23 mouse cellular contexts compared by ENCODE assay signal in genomic region chr9:94094800-94095199, GRCm38 (mm10).
"Had no signal": no experiment of that assay in that cellular context is flagged by ENCODE, and none has a peak within 500 bp of the region (broad histone marks: within the 10 kb centered on the region; RNA-seq: fewer than 3 reads in every experiment).

No protein-coding gene starts in this region.

- H3K4me2 ChIP-seq: limb, embryonic 13.5 days; liver, embryonic 12.5 days; liver, embryonic 15.5 days; lung, embryonic 15.5 days; midbrain, embryonic 13.5 days; neural tube, embryonic 13.5 days; stomach, embryonic 15.5 days had no signal

- H3K27me3 ChIP-seq: limb, embryonic 13.5 days; liver, embryonic 12.5 days; liver, embryonic 15.5 days; lung, embryonic 15.5 days; megakaryocyte, embryonic 14.5 days; midbrain, embryonic 13.5 days; neural tube, embryonic 13.5 days; stomach, embryonic 15.5 days had no signal

- H3K27ac ChIP-seq: layer of hippocampus, adult 2 months; limb, embryonic 10.5 days; limb, embryonic 13.5 days; liver, embryonic 12.5 days; liver, embryonic 15.5 days; lung, embryonic 15.5 days; midbrain, embryonic 13.5 days; neural tube, embryonic 13.5 days; stomach, embryonic 15.5 days had no signal

- ATAC-seq: liver, embryonic 12.5 days; midbrain, embryonic 13.5 days had no signal

- H3K9me3 ChIP-seq: limb, embryonic 10.5 days; limb, embryonic 13.5 days; liver, embryonic 12.5 days; liver, embryonic 15.5 days; lung, embryonic 15.5 days; midbrain, embryonic 13.5 days; neural tube, embryonic 13.5 days; stomach, embryonic 15.5 days had no signal

- H3K4me1 ChIP-seq: limb, embryonic 10.5 days; limb, embryonic 13.5 days; liver, embryonic 12.5 days; liver, embryonic 15.5 days; lung, embryonic 15.5 days; megakaryocyte, embryonic 14.5 days; midbrain, embryonic 13.5 days; stomach, embryonic 15.5 days had no signal

- H3K4me3 ChIP-seq: layer of hippocampus, adult 2 months; limb, embryonic 10.5 days; limb, embryonic 13.5 days; liver, embryonic 12.5 days; liver, embryonic 15.5 days; lung, embryonic 15.5 days; megakaryocyte, embryonic 14.5 days; midbrain, embryonic 13.5 days; myocyte; neural tube, embryonic 13.5 days; stomach, embryonic 15.5 days had no signal

- H3K36me3 ChIP-seq: limb, embryonic 10.5 days; limb, embryonic 13.5 days; liver, embryonic 12.5 days; liver, embryonic 15.5 days; lung, embryonic 15.5 days; midbrain, embryonic 13.5 days; neural tube, embryonic 13.5 days; stomach, embryonic 15.5 days had no signal

- DNase-seq: kidney, adult 18-20 months; kidney, adult 9 months; kidney, postnatal 14 days; layer of hippocampus, adult 9-11 months; liver; lung, adult 18-20 months; lung, postnatal 10 days; lung, postnatal 36 days; retina, postnatal 1 day; right cerebral cortex, postnatal 25 days; spleen, adult 18-20 months; thymus, postnatal 25 days had no signal

- H3K9ac ChIP-seq: limb, embryonic 13.5 days; liver, embryonic 12.5 days; liver, embryonic 15.5 days; lung, embryonic 15.5 days; midbrain, embryonic 13.5 days; neural tube, embryonic 13.5 days; stomach, embryonic 15.5 days had no signal
